Mouse (Mus musculus): Measurements from ENCODE around the gene Slc4a2.

The Slc4a2 gene

DNA sequence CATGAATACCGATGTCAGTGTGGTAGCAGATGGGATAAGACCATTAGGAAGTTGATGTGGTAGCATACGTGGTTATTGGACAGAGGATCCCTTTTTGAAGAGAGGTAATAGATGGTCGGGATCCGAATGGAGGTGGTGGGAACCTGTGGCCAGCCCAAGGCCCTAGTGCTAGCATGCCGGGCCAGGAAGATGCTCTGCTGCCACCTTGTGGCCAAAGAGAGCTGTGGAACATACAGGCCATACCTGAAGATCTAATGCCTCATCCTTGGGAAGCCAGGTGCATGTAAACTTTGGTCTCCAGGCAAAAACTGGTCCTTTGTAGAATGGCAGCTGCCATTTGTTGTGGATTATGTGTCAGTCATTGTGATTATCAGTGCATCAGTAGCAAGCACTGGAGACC lies 47.0 kb downstream of the Slc4a2 start:
- peak; percentile 75 to 83 for DNase-seq

DNA sequence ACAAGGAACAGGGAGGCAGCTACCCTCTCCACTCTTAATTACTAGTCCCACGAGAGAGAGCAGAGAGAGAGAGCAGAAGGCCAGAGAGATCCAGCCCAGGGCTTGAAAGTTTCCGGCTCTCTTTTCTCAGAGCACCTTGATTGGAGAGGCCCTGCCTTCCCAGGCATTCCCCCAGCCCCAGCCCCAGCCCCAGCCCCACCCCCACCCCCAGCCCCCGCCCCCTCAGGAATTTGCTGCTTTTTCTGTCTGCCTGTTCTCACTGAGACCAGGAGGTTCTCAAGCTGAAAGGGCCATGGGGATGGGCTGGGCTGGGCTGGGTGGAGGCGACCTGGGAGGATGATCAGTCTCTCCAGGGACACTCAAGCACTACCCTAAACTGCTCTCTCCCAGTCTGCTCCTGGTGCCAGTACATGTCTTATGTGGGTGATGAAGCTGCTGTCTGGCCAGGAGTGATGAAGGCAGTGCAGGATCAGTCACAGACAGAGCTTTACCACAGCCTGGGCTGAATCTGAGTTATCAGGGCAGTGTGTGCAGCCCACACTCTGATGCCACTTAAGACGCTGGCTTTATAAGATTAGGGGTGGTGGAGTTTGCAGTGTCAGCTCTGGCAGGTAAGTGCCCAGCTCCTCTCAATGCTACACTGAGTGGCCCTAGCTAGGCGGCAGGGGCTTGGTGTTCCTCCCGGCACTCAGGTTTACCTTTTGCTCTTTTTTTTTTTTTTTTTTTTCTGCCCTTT lies 49.4 kb downstream of the Slc4a2 start:
- DNase-seq: no peak

DNA sequence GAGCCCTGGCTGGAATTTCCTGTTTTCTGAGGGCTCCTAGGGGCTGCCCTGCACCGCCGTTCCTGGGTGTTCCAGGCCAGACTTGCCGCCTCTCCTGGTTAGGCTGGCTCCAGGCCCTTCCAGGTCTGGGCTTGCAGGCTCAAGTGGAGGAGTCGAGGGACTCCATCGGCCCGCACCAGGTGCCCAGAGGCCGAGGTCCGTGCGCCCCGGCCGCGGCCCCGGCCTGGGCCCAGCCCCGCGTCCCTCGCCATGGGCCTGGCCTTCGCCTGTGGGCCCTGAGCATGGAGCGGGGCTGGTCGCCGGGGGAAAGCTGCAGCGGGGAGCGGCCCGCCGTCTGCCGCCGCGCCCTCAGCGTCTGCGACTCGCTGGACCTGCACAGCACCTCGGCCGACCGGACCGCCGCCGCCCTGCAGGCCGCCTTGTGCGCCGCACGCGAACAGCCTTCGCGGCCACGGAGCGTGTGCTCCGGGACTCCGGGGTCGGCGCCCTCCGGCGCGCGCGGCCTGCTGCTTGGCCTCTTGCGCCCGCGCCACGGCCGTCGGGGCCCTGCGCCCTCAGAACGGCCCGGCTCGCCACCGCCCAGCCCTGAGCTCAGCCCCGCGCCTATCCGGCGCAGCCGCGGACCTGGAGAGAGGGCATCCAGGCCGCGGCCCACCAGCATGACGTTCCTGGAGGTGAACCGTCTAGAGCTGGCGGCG lies 50.5 kb downstream of the Slc4a2 start:
- peak; percentile 82 to 84 for DNase-seq

- peak in 1 of 2 experiments; percentile 25 for DNase-seq
Observed at GRCm38 (mm10) chr5:24474723-24475261, 51.2 kb downstream of the Slc4a2 start.

DNA sequence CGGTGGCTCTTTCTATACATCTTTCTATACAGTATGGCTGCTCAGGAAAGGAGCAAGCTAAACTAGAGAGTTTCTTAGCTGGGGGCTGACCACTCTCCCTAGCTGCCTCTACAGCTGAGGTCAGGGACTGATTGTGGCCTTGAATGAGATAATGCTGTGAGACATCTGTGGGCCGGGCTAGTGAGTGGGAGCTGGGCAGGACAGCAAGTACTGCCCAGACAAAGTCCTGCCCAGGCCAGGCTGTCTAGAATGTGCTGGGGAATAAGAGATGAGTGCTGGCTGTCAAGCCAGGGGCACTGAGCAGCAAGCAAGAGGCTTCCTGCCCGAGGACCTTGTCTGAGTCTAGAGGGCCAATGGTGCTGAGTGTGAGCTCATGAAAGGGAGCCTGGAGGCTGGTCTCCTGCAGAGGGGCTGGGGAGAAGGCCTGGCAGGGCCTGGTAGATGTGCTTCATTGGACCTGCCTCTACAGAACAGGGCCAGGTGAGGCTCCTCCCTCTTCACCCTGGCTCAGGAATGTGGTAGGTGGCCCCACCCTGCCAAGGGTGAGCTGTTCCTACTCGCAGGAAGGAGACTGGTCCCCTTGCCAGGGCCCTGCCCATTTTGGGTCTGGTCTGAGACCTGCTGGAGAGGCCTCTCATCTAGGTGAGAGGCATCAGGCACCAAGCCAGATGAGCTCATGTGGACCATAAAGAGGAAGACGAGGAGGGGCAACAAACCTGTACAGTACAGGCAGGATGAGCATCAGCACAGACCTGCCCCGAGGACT lies 52.0 kb downstream of the Slc4a2 start:
- DNase-seq: peak; percentile 94 to 96

- no peak for DNase-seq
Observed at GRCm38 (mm10) chr5:24477909-24478308, 54.3 kb downstream of the Slc4a2 start.

GRCm38 (mm10) chr5:24481647-24482046 lies 58.0 kb downstream of the Slc4a2 start:
- peak; percentile 58 to 61 for DNase-seq

DNA sequence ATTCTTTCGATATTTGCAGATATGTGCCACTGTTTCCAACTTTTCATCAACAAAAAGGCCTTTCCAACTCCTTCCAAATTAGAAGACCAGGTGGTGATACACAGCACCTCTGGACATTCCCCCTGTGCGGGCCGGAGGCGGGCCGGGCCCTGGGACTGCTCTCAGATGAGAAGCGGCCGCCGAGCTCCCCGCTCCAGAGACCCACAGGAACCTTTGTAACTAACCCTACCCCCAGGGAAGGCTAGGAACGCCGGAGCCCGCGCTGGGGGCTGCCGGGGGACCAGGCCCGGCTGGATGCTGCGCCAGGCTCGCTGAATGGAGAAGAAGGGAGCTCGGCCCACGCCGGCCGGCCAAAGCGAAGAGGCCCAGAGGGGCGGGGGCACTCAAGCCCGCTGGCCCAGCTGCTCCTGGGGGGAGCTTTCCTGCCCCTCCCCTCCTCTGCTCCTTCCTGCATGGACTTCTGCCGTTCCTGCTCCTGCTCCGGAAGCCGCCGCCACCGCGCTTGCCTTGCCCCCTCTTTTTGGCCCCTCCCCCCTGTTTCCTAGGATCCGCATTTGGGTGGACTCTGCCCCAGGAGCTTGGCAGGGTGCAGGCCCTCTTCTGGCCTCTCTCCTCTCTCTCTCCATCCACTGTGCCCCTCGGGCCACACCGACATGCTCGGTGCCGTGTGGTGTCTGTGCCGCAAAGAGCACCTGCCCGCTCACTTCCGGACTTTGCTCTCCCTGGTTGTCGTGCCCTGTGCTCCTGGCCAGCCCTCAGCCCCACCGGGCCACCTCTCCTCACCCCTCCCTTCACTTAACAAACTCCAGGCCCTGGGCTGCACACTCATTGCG lies 58.8 kb downstream of the Slc4a2 start:
- no peak for DNase-seq

GRCm38 (mm10) chr5:24483326-24483725 lies 59.7 kb downstream of the Slc4a2 start:
- DNase-seq: peak; percentile 68 to 71

DNA sequence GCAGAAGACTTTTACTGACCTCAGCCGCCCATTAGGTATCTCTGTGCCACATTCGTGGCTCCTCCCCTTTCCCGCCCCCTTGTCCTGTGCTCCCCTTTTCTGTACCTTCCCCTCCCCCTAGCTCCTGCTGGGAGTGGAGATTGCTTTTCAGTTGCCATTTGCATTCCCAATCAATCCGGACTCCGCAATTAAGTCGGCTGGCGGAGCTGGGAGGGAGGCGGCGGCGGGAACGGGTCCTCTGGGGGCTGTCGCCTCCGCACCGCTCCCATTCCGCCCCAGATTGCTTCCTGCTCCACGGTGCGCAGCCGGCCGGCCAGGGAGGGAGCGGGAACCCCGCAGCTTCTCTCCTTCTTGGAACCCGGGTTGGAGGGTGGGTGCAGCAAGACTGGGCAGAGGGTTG lies 61.3 kb downstream of the Slc4a2 start:
- no peak for DNase-seq

DNA sequence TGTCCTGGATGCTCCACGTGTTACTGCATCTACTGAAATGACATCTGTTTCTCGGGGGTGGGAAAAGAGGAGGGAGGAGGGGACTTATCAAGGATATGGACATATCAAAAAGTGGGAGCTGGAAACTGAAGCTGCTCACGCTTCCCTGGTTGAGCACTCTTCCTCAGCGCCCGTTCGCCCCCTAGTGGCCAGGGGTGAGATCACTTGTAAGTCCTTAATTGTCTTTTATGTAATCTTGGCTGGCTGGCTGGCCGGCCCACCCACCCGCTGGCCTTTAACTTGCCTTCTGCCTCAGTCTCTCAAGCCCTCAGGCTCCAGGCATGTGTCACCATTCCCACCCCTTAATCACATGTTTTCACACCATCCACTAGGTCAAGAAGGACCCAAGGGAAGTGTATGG lies 62.5 kb downstream of the Slc4a2 start:
- DNase-seq: peak; percentile 83 to 88

DNA sequence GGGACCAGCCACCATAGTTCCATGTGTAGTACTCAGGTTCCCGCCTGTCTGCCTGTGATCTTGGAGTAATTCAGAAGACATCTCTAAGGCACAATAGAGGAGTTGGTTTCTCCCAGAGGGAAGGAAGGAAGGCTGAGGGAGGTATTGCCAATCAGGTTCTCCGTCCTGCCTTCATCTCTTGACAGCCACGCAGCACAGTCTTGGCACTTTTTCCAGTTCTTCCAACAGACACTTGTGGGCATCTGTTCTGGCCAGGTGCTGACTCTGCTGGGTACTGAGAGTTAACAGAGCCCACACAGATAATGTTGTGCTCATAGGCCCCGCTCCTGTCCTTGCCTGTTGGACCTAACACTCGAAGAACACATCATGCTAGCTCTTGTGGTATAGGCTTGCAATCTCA lies 63.1 kb downstream of the Slc4a2 start:
- no peak for DNase-seq

DNA sequence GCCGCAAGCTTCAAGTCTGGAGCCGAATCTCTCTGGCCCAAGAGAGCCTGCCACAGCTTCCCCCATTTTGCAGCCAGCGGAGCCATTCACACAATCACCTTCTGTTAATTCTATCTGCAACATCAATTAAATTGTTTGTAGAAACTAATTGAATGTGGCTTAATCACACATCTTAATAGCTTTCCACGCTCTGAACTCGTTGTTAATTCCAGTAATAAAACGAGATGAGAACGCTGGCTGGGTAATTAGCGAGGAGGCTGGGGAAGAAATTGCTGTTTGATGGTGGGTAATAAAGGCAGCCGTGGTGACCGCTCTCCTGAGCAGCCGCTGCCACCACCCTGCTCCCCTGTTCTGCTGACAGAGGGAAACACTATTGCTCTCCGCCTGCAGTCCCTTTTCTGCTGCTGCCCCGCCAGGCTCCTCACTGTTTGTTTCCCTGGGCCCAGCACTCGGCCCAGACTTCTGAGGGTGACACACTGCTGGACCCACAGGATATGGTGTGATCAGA lies 66.8 kb downstream of the Slc4a2 start:
- DNase-seq: no peak
